In genomic region chr3:37965221-37965620, GRCm38 (mm10) we compare ENCODE assay signal across 16 mouse cellular contexts.
"Had no signal": no experiment of that assay in that cellular context is flagged by ENCODE, and none has a peak within 500 bp of the region (broad histone marks: within the 10 kb centered on the region; RNA-seq: fewer than 3 reads in every experiment).

No protein-coding gene starts in this region.

- H3K4me1 ChIP-seq: liver, embryonic 15.5 days; midbrain, embryonic 15.5 days; neural tube, embryonic 13.5 days had no signal

- H3K4me2 ChIP-seq: liver, embryonic 11.5 days; liver, embryonic 15.5 days; midbrain, embryonic 15.5 days; neural tube, embryonic 13.5 days had no signal

- H3K9ac ChIP-seq: liver, embryonic 15.5 days; midbrain, embryonic 15.5 days; neural tube, embryonic 13.5 days had no signal

- DNase-seq: kidney, adult 9 months; kidney, postnatal 4 days; left cerebral cortex, postnatal 4 days; lung, adult 2 months; lung, postnatal 36 days; right cerebral cortex, postnatal 25 days; thymus, adult 2 months; thymus, postnatal 25 days had no signal

- H3K36me3 ChIP-seq: liver, embryonic 15.5 days; midbrain, embryonic 15.5 days; neural tube, embryonic 13.5 days had no signal

- H3K27me3 ChIP-seq: liver, embryonic 15.5 days; midbrain, embryonic 15.5 days; neural tube, embryonic 13.5 days had no signal

- H3K4me3 ChIP-seq: layer of hippocampus, adult 2 months; liver, embryonic 15.5 days; midbrain, embryonic 15.5 days; neural tube, embryonic 13.5 days had no signal

- ATAC-seq: intestine, postnatal 0 days; lung, postnatal 0 days; midbrain, embryonic 15.5 days had no signal

- H3K27ac ChIP-seq: kidney, postnatal 0 days; layer of hippocampus, adult 2 months; liver, embryonic 15.5 days; midbrain, embryonic 15.5 days; neural tube, embryonic 13.5 days had no signal

- H3K9me3 ChIP-seq: liver, embryonic 15.5 days; midbrain, embryonic 15.5 days; neural tube, embryonic 13.5 days had no signal
